Mouse (Mus musculus) hindbrain, embryonic 11.5 days (tissue): Measurements from ENCODE around the gene Arl14. TPM values are rescaled to one million over a fixed set of nuclear protein-coding genes. Genes with fewer than 3 reads are reported as not detected.
"Not testable (repeated sequence)": the region's sequence is repeated elsewhere in the genome, so short reads cannot be mapped to it uniquely, and the experiment has no call there.

Source experiments
- ATAC-seq: fragments of 200-750 bp; cut with Nextera tagmentation; 2 replicates; pipeline ENCODE4 v1.8.0; 2017; ENCODE audit warnings: mild to moderate bottlenecking, moderate TSS enrichment, moderate library complexity; ENCODE audit not compliant: low FRiP score
- DNase-seq: peaks from one replicate; pipeline ENCODE4 v3.0.0-alpha.2; 2015; ENCODE audit warnings: low spot score
- H3K27ac ChIP-seq: fragments of 300-500 bp; sonication (generic); 2 replicates; pipeline ENCODE4 v1.5.1; 2014; ENCODE audit warnings: mild to moderate bottlenecking, low read depth, low read length
- H3K27me3 ChIP-seq: fragments of 300-500 bp; sonication (generic); 2 replicates; pipeline ENCODE4 v1.6.1; 2014; ENCODE audit warnings: mild to moderate bottlenecking, low read length, moderate library complexity, mixed read lengths; ENCODE audit not compliant: control insufficient read depth, insufficient read depth
- H3K36me3 ChIP-seq: fragments of 300-500 bp; sonication (generic); 2 replicates; pipeline ENCODE4 v1.6.1; 2014; ENCODE audit warnings: mild to moderate bottlenecking, low read length, moderate library complexity, mixed read lengths; ENCODE audit not compliant: control insufficient read depth, insufficient read depth
- H3K4me1 ChIP-seq: fragments of 300-500 bp; sonication (generic); replicated peaks from 2 replicates; pipeline ENCODE4 v1.6.1; 2014; ENCODE audit warnings: low read length, mixed read lengths; ENCODE audit not compliant: control insufficient read depth, insufficient read depth
- H3K4me2 ChIP-seq: fragments of 300-500 bp; sonication (generic); replicated peaks from 2 replicates; pipeline ENCODE4 v1.6.1; 2014; ENCODE audit warnings: mild to moderate bottlenecking, low read depth, low read length
- H3K4me3 ChIP-seq: fragments of 300-500 bp; sonication (generic); 2 replicates; pipeline ENCODE4 v1.5.1; 2014; ENCODE audit warnings: low read depth, low read length
- H3K9ac ChIP-seq: fragments of 300-500 bp; sonication (generic); 2 replicates; pipeline ENCODE4 v1.6.1; 2014; ENCODE audit warnings: low read depth, low read length
- H3K9me3 ChIP-seq: fragments of 300-500 bp; sonication (generic); 2 replicates; pipeline ENCODE4 v1.6.1; 2016; ENCODE audit warnings: low read length; ENCODE audit not compliant: control insufficient read depth
- WGBS: fragments of 180-500 bp; shearing (Covaris S2); extraction: QIAGEN DNeasy Blood & Tissue Kit; methylation state at CpG from one replicate; pipeline ENCODE4 v1.1.7; 2014; 5-methylcytosine and 5-hydroxymethylcytosine counted together
- polyA plus RNA-seq: library from polyadenylated mRNA; unstranded; fragments of >200 nt; fragmentation: Nextera tagmentation; extraction: Ambion mirVana; gene quantifications from 2 replicates; pipeline ENCODE4 v1.2.1, GENCODE M21; 2014

Gene Arl14
- polyA plus RNA-seq, 1 experiment from 2014 or later: not detected

DNA sequence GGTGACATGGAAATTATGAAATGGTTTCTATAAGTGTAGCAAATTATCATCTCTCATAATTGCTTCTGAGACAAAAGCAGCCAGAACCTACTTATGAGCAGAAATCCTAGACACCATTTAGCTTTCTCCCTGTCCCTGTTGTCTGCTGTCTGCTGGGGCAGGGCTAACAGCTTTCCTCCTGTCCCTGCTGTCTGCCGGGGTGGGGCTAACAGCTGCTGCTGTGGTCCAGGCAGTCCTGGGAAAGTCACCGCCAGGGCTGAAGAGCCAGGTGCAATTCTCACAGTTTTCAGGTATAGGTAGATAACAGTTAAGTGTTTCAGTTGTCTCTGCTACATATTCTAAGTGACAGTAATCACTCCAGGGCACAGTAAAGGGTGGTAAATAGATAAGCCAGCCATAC lies 4.3 kb downstream of the Arl14 start:
- 76% methylated on average over 2 of the region's 2 CpGs for WGBS

DNA sequence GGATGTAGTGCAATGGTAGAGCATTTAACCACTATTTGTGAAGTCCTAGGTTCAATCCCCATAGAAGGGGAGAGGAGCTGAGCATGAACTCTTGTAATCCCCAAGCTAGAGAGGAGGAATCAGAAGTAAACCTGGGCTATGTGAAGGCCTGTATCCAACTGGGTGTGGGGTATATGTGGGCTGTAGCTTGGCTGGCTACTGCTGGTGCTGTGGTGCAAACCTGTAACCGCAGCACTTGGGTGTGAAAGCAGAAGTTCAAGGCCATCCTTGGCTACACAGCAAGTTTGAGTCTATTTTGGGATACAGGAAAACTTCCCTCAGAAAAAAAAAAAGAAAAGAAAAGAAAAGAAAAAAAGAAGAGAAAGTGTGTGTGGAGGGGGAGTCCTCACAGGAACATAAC lies 5.8 kb downstream of the Arl14 start:
- no peaks in the 10 kb centered on the region for H3K27me3 ChIP-seq
- H3K4me1 ChIP-seq: no peaks in the 10 kb centered on the region
- ATAC-seq (no peak), DNase-seq (no peak)
- 93% methylated on average over 1 of the region's 1 CpGs for WGBS
- H3K36me3 ChIP-seq: no peaks in the 10 kb centered on the region
- no peaks in the 10 kb centered on the region for H3K9me3 ChIP-seq
- H3K4me2 ChIP-seq: no peak overlapping the region
- no peak overlapping the region for H3K9ac ChIP-seq
- H3K4me3 ChIP-seq: no peak overlapping the region
- H3K27ac ChIP-seq: no peak overlapping the region

More for the DNA sequence above, 4.3 kb downstream of the Arl14 start:
- H3K36me3 ChIP-seq: no peaks in the 10 kb centered on the region
- ATAC-seq (no peak), DNase-seq (no peak)
- no peak overlapping the region for H3K4me2 ChIP-seq
- H3K4me3 ChIP-seq: no peak overlapping the region
- H3K27me3 ChIP-seq: no peaks in the 10 kb centered on the region
- H3K9ac ChIP-seq: no peak overlapping the region
- no peaks in the 10 kb centered on the region for H3K4me1 ChIP-seq
- H3K9me3 ChIP-seq: no peaks in the 10 kb centered on the region
- H3K27ac ChIP-seq: no peak overlapping the region

DNA sequence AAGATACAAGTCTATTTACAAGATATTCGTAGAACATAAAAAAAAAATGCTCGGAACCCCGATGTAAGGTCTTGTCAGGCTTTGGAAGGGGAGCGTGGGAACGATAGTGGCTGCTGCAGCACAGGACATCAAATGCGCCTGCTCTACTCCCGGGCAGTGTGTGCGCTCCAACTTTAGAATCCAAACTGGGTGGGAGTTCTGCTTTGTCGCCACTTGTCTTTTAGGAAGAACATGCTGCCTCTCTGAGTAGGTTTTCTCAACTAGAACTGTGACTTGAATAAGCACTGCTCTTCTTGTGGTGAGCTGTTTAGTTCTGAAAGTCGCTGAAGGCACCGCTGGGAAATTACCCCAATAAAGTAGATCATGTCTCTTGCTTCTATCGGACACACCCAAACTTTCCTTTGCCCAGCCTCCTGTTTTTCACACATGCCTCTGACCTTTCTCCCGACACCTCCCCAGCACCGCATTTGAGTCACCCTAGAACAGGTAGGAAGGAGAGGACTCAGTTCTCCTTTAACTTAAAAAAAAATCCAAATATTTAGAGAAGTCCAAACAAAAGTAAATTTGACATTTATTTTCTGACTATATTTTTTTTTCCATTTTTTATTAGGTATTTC lies 9.4 kb downstream of the Arl14 start:
- no peak overlapping the region for H3K27ac ChIP-seq
- H3K36me3 ChIP-seq: no peaks in the 10 kb centered on the region
- DNase-seq (no peak), ATAC-seq (no peak)
- H3K27me3 ChIP-seq: no peaks in the 10 kb centered on the region
- no peak overlapping the region for H3K9ac ChIP-seq
- no peak overlapping the region for H3K4me2 ChIP-seq
- no peak overlapping the region for H3K4me3 ChIP-seq
- H3K4me1 ChIP-seq: no peaks in the 10 kb centered on the region
- no peaks in the 10 kb centered on the region for H3K9me3 ChIP-seq
- WGBS: 90% methylated on average over 14 of the region's 14 CpGs

DNA sequence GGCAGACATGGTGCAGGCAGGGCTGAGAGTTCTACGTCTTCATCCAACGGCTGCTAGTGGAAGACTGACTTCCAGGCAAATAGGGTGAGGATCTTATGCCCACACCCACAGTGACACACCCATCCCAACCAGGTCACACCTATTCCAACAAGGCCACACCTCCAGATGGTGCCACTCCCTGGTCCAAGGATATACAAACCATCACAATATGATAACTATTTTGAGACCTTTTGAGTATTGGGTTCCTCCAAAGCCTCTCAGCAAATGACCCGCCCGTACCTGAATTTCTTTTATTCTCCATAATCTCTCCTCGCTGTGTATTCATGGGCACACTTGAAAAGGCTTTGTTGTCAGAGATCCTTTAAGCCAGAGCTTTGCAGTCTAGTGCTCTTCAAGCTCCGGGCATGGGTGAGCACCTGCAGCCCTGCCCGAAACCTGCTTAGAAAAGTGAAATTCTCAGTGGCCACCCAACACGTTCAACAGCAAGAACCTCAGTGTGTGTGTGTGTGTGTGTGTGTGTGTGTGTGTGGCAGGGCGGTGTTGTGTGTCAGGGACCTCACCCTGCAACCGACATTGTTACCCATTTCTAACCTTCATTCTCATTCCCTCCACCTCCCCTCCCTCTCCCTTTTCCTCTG lies 11.5 kb downstream of the Arl14 start:
- H3K27me3 ChIP-seq, ATAC-seq, H3K4me1 ChIP-seq, H3K9me3 ChIP-seq, DNase-seq, H3K4me2 ChIP-seq, H3K4me3 ChIP-seq, H3K27ac ChIP-seq, H3K9ac ChIP-seq, H3K36me3 ChIP-seq: not testable (repeated sequence)
- WGBS: 93% methylated on average over 10 of the region's 10 CpGs

DNA sequence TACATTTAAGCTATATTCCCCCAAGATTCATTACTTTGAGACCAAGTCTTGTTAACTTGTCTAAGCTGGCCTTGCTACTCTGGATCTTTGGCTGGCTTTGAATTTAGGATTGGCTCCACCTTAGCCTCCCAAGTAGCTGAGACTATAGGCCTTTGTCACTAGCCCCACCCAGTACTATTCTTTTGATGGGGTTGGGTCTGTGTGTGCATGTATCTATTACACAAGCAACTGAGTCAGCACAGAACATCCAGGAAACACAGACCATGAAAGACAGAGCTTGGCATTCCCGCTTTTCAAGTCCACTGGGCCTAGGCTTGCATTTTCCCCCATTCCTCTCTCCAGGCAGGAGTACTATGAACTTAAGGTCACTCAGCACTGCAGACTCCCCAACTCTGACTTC lies 12.3 kb downstream of the Arl14 start:
- ATAC-seq: no peak
- H3K4me1 ChIP-seq: no peaks in the 10 kb centered on the region
- no peaks in the 10 kb centered on the region for H3K9me3 ChIP-seq
- 82% methylated on average over 1 of the region's 1 CpGs for WGBS
- H3K9ac ChIP-seq: no peak overlapping the region
- H3K27me3 ChIP-seq: no peaks in the 10 kb centered on the region
- no peak overlapping the region for H3K27ac ChIP-seq
- no peak for DNase-seq
- no peaks in the 10 kb centered on the region for H3K36me3 ChIP-seq
- H3K4me2 ChIP-seq: no peak overlapping the region
- H3K4me3 ChIP-seq: no peak overlapping the region

DNA sequence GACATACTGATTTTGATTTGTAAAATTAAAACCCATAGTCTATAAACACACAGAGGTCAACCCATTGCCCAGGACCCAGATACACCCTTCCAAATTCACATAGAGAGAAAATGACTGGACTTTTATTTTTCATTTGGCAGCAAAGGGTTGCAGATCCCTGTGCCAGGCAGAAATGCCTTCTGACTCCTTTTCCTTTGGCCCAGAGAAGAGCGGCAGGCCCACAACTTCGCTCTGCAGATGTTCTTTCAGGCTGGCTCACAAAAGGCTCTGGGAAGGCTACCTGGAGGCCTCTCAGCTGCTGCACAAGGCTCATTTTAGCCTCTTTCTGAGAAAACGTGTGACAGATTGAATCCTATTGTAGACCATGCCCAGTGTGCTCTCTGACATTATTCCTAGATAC lies 13.6 kb downstream of the Arl14 start:
- Histone ChIP-seq H3K27me3 (no peaks in the 10 kb centered on the region), H3K27ac (no peak overlapping the region), H3K4me2 (no peak overlapping the region), H3K9me3 (no peaks in the 10 kb centered on the region), H3K9ac (no peak overlapping the region), H3K4me3 (no peak overlapping the region), H3K36me3 (no peaks in the 10 kb centered on the region), H3K4me1 (no peaks in the 10 kb centered on the region)
- 85% methylated on average over 3 of the region's 3 CpGs for WGBS
- no peak for ATAC-seq
- DNase-seq: no peak

DNA sequence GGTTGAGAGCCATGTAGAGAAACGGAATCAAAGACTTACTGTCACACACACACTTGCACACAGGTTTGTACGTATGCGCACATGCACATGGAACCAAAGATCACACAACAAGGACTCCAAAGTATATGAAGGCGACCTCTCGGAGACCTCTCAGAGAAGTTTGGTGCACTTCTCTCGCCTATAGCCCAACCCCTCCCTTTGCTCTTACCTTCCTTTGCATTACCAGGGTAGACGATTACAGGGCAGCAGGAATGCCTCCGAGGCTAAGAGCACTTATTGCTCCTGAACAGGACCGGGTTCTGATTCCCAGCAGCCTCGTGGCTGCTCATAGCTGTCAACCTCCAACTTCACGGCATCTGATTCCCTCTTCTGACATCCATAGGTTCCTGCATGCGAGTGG lies 14.3 kb downstream of the Arl14 start:
- ATAC-seq: no peak
- DNase-seq: no peak
- 90% methylated on average over 12 of the region's 12 CpGs for WGBS

DNA sequence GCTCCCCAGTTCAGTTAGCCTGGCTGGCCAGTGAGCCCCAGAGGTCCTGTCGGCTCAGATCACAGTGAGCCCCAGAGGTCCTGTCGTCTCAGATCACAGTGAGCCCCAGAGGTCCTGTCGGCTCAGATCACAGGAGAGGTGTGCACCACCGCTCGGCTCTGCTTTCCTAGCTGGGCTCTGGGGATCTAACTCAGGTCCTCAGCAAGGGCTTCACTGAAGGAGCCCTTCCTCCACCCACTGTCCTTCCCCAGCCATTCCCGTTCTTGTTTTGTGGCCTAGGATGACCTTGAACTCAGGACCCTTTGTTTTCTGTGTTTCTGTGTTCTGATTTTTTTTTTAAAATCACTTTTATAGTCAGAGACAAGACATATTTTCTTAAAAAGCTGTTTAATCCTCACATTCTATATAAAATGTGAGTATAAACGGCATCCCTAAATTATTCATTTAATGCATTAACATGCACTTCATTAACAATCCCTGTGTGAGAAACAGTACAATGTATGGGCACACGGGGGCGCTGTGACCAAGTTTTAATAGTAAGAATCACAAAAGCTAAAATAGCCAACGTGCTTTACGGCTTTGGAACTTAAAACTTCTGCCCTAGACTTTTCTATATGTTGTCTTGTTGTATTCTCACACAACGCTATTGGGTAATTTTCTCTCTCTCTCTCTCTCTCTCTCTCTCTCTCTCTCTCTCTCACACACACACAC lies 16.1 kb downstream of the Arl14 start:
- no peaks in the 10 kb centered on the region for H3K9me3 ChIP-seq
- WGBS: 50% methylated on average over 12 of the region's 12 CpGs
- no peak overlapping the region for H3K4me3 ChIP-seq
- no peak overlapping the region for H3K4me2 ChIP-seq
- no peak overlapping the region for H3K27ac ChIP-seq
- peak; percentile 79 for DNase-seq
- no peaks in the 10 kb centered on the region for H3K36me3 ChIP-seq
- ATAC-seq: no peak
- H3K9ac ChIP-seq: no peak overlapping the region
- H3K4me1 ChIP-seq: no peaks in the 10 kb centered on the region
- H3K27me3 ChIP-seq: no peaks in the 10 kb centered on the region

More for the DNA sequence above, 14.3 kb downstream of the Arl14 start:
- Histone ChIP-seq H3K27me3 (no peaks in the 10 kb centered on the region), H3K27ac (no peak overlapping the region), H3K4me1 (no peaks in the 10 kb centered on the region), H3K4me2 (no peak overlapping the region), H3K9me3 (no peaks in the 10 kb centered on the region), H3K4me3 (no peak overlapping the region), H3K36me3 (no peaks in the 10 kb centered on the region), H3K9ac (no peak overlapping the region)

DNA sequence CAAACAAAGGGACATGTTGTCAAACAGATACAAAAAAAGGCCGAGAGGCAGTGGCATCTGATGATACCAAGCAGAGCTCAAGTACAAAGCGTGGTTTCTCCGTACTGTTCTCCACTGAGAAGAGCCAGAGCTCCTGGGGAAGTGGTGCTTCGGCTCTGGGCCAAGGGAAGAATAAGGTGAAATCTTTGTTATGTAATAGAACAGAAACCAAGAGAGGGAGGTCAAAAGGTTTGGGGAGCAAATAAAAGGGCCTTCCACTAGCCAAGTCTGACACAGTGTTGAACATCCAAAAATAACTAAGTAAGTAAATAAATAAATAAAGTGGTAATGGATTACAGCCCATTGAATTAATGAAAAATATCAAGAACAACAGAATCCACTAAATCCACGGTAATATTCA lies 17.0 kb downstream of the Arl14 start:
- Histone ChIP-seq H3K27me3 (no peaks in the 10 kb centered on the region), H3K27ac (no peak overlapping the region), H3K4me2 (no peak overlapping the region), H3K9ac (no peak overlapping the region), H3K36me3 (no peaks in the 10 kb centered on the region), H3K4me3 (no peak overlapping the region), H3K9me3 (no peaks in the 10 kb centered on the region), H3K4me1 (no peaks in the 10 kb centered on the region)
- no peak for DNase-seq
- WGBS: 76% methylated on average over 5 of the region's 5 CpGs
- ATAC-seq: no peak
